Mouse (Mus musculus): ENCODE measurements at regions not wholly inside any gene's neighbourhood (a gene's known extent, or its start where the extent isn't known, plus 50 kb on each side); places are given as distances from the start of the nearest gene placed in this dataset.

DNA sequence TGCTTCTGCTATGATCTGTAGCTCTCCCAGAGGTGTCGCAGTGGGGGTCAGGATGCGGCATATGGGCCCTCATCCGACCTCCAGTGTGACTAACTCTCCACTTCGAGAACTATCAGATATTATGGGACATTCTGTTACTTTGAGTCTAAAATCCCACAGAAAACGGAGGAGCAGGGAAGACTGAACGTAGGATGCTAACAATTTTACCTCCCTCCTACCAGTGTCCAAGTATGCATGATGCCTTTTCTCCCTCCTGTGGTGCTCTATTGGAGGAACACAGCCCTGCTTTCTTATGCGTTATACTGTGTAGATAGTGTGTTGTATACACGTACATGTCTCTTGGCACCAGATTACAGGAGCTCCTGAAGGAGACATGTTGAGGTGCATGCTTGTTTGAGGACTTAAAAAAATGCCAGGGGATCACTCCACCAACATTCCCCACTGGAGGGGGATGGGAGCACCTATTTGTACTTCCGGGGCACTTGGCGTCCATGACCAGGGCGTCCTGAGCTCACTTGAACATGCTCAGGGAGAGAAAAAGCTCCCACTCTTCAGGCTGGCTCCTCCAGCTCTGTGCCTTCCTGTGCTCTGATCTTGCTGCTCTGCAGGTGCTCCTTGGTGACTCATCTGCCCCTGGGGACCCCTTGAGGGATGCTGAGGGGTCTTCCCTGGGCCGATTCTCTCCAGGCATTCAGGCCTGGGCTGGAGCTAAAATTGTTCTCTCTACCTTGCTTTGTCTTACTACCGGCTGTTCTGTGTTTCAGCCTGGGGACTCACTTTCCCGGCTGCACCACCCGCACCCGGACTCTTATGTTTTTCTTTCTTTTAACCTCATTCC lies 73.6 kb upstream of the Bod1 start:
- TF ChIP-seq POLR2A (IDR thresholded peaks at IDR 0.05; ENCODE audit: extremely low read depth, insufficient read depth, low read length) (no peak), CTCF (IDR thresholded peaks at IDR 0.05; ENCODE audit: extremely low read depth, insufficient read depth, low read length) (no peak)
- Histone ChIP-seq H3K4me1 (ENCODE audit: control insufficient read depth, insufficient read depth, low read length) (peaks cover 2% of the 10 kb centered on the region; the same call in 1 of the 2 replicates), H3K27ac (ENCODE audit: insufficient read depth, low read length) (0 out of 2 replicates have a peak overlapping the region, but pooled peaks have one; percentile 25), H3K4me3 (ENCODE audit: insufficient read depth, low read length) (no peak overlapping the region)

DNA sequence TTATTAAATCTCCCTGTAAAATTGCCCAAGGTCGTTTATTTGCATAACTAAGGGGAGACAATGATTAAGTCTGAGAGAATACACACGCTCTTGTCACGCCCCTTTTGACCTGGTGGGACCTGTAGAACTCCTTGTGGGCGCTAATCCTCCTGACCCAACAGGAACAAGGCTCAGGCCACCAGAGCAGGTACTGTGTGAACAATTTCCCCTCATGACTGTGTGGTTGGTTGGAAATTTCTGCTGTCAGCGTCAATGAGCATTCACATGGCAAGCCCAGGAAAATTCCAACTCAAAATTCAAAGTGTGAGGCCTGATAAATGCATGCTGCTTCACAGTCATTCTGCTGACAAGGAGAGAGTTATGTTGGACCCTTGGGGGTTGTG lies 74.2 kb upstream of the Bod1 start:
- Histone ChIP-seq H3K4me1 (ENCODE audit: control insufficient read depth, insufficient read depth, low read length) (peaks cover 2% of the 10 kb centered on the region; the same call in 1 of the 2 replicates), H3K4me3 (ENCODE audit: insufficient read depth, low read length) (no peak overlapping the region), H3K27ac (ENCODE audit: insufficient read depth, low read length) (no peak overlapping the region)
- TF ChIP-seq POLR2A (IDR thresholded peaks at IDR 0.05; ENCODE audit: extremely low read depth, insufficient read depth, low read length), result no peak
- no peak for TF ChIP-seq CTCF (IDR thresholded peaks at IDR 0.05; ENCODE audit: extremely low read depth, insufficient read depth, low read length)

DNA sequence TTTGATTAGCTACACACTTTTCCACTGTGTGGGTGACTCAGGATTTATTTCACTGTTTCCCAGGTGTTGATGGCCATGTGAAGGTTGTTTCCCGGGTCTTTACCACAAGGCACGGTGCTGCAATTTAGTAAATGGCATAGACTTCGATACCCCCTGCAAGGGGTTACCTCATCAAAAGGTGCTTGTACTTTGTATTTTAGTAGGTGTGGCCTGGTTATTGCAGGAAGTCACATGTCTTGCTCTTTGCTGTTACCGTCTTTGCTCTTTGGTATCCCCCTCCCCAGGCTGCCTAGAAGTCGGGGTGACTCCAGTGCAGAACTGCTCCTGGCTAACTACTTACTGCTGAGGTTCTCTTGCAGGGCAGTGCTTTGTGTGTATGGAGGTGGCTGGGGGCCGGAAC lies 74.8 kb upstream of the Bod1 start:
- H3K4me1 ChIP-seq (ENCODE audit: control insufficient read depth, insufficient read depth, low read length), result peaks cover 2% of the 10 kb centered on the region; the same call in 1 of the 2 replicates
- H3K4me3 ChIP-seq (ENCODE audit: insufficient read depth, low read length), result no peak overlapping the region
- H3K27ac ChIP-seq (ENCODE audit: insufficient read depth, low read length), result no peak overlapping the region
- TF ChIP-seq CTCF (IDR thresholded peaks at IDR 0.05; ENCODE audit: extremely low read depth, insufficient read depth, low read length) (no peak), POLR2A (IDR thresholded peaks at IDR 0.05; ENCODE audit: extremely low read depth, insufficient read depth, low read length) (no peak)

DNA sequence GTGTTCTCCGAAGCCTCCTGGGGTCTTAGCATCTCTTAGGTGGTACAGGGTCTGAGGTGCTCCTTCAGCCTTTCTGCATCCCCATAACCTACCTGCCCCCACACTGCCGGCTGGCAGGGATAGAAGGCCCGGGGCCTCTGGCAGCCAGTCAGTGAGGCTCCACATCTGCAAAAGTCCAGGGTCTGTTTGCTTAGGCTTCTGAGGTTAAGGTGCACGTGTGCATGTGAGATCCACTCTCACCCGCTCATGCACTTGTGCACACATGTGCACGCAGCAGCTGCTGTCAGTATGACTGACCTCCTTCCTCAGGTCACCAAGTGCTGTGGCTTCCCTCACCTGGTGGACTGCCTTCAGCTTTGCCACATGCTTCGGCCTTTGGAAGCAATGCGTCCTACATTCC lies 75.3 kb upstream of the Bod1 start:
- H3K4me1 ChIP-seq (ENCODE audit: control insufficient read depth, insufficient read depth, low read length), result peaks cover 2% of the 10 kb centered on the region; the same call in 1 of the 2 replicates
- no peak for TF ChIP-seq CTCF (IDR thresholded peaks at IDR 0.05; ENCODE audit: extremely low read depth, insufficient read depth, low read length)
- H3K4me3 ChIP-seq (ENCODE audit: insufficient read depth, low read length), result no peak overlapping the region
- no peak overlapping the region for H3K27ac ChIP-seq (ENCODE audit: insufficient read depth, low read length)

DNA sequence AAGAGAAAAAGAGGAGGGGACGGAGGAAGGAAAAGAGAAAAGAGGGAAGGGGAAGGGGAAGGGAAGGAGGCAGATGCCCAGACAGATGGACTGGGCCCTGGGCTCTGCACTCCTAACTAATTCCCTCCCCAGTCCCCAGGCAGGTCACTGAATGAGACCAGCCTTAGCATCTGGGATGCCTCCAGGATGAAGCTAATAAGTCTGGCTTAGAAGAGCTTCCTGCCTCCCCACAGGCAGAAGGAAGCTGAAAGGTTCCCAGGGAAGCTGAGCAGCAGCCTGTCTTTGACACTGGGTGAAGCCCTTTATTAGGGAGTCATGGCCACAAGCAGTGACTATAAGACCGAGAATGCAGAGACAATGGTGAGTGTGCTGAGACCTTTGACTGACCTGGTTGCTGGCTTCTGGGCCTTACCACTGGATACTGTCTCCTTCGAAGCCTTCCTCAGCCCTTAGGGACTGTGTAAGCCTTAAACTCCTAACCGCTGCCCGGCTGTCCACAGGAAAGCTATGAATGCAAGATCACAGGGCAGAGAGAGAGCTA lies 76.7 kb upstream of the Bod1 start:
- H3K27ac ChIP-seq (ENCODE audit: insufficient read depth, low read length), result no peak overlapping the region
- H3K4me3 ChIP-seq (ENCODE audit: insufficient read depth, low read length), result no peak overlapping the region
- peaks cover 2% of the 10 kb centered on the region; the same call in 1 of the 2 replicates for H3K4me1 ChIP-seq (ENCODE audit: control insufficient read depth, insufficient read depth, low read length)
- TF ChIP-seq POLR2A (IDR thresholded peaks at IDR 0.05; ENCODE audit: extremely low read depth, insufficient read depth, low read length) (no peak), CTCF (IDR thresholded peaks at IDR 0.05; ENCODE audit: extremely low read depth, insufficient read depth, low read length) (no peak)

DNA sequence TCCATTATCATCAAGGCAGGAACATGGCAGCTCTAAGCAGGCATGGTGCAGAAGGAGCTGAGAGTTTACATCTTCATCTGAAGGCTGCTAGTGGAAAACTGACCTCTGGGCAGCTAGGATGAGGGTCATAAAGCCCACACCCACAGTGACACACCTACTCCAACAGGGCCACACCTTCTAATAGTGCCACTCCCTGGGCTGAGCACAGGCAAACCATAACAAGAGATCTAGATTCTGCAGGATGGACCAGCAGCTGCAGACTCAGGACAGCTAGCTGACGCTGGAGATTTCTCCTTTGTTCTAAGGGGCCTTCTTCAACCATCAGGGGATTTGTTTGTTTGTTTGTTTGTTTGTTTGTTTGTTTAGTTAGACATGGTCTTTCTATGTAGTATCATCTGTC lies 79.6 kb upstream of the Bod1 start:
- TF ChIP-seq POLR2A (IDR thresholded peaks at IDR 0.05; ENCODE audit: extremely low read depth, insufficient read depth, low read length), result no peak
- TF ChIP-seq CTCF (IDR thresholded peaks at IDR 0.05; ENCODE audit: extremely low read depth, insufficient read depth, low read length), result no peak
- Histone ChIP-seq H3K4me3 (ENCODE audit: insufficient read depth, low read length) (no peak overlapping the region), H3K4me1 (ENCODE audit: control insufficient read depth, insufficient read depth, low read length) (peaks cover 12% of the 10 kb centered on the region), H3K27ac (ENCODE audit: insufficient read depth, low read length) (no peak overlapping the region)

DNA sequence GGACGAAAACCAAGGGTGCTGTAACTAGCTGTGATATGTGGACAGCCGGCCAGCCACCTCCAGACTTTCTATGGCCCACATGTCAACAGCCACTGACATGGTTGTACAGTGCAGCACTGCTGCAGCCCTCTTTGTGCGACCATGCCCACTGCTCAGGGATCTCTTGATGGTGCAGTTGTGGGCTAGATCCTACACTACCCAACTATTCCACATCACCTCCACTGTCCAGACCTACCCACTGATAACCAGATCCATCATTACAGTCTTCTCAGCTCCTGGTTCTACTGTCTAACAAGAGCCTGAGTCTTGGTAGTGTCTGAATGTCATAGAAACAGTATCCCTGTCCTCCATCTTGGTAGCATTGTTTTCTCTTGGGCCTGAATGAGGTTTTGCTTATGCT lies 81.5 kb upstream of the Bod1 start:
- H3K4me3 ChIP-seq (ENCODE audit: insufficient read depth, low read length), result no peak overlapping the region

DNA sequence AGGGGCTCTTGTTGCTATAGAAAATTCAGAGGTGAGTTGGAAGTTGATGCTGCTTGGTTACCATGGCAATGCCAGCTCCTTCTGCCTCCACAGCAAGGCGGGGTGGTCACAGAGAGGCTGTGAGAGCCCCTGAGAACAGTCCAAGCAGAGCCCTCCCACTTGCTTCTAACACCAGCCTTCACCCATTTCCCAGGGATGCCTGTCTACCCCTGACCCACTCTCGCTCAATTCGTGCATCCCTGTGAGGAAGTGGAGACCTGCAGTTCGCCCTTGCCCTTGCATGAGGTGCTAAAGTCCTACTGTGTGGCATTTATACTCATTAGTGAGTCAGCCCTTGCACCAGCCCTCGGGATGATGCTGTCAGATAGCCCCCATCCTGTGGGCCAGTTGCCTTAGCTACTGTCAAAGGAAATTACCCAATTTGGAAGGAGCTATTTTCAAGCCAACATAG lies 82.1 kb upstream of the Bod1 start:
- H3K27ac ChIP-seq (ENCODE audit: insufficient read depth, low read length), result peak overlapping the region; percentile 79
- H3K4me3 ChIP-seq (ENCODE audit: insufficient read depth, low read length), result no peak overlapping the region
- H3K4me1 ChIP-seq (ENCODE audit: control insufficient read depth, insufficient read depth, low read length), result peaks cover 12% of the 10 kb centered on the region
- no peak for TF ChIP-seq POLR2A (IDR thresholded peaks at IDR 0.05; ENCODE audit: extremely low read depth, insufficient read depth, low read length)
- no peak for TF ChIP-seq CTCF (IDR thresholded peaks at IDR 0.05; ENCODE audit: extremely low read depth, insufficient read depth, low read length)

More for the DNA sequence above, 81.5 kb upstream of the Bod1 start:
- Histone ChIP-seq H3K4me1 (ENCODE audit: control insufficient read depth, insufficient read depth, low read length) (peaks cover 12% of the 10 kb centered on the region), H3K27ac (ENCODE audit: insufficient read depth, low read length) (peak overlapping the region; percentile 79; the same call in 1 of the 2 replicates)
- TF ChIP-seq CTCF (IDR thresholded peaks at IDR 0.05; ENCODE audit: extremely low read depth, insufficient read depth, low read length) (no peak), POLR2A (IDR thresholded peaks at IDR 0.05; ENCODE audit: extremely low read depth, insufficient read depth, low read length) (no peak)

DNA sequence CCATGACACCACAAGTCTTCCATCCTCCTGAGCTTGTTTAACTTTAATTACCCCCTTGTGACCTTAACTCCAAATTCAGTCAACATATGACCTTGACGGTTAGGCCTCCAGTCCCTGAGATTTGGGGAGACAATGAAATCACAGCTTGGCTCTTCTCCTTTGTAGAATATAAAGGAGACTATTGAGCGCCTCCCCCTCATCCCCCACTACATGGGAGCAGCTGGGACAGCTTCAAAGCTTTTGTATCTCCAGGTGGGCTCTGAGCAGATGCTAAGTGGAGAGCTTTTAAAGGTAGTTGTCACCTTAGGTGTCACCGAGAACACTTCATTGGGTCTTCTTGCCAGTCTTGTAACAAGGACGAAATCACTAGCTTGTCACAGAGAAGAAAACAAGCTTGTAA lies 82.7 kb upstream of the Bod1 start:
- Histone ChIP-seq H3K27ac (ENCODE audit: insufficient read depth, low read length) (peak overlapping the region; percentile 70), H3K4me3 (ENCODE audit: insufficient read depth, low read length) (no peak overlapping the region), H3K4me1 (ENCODE audit: control insufficient read depth, insufficient read depth, low read length) (peaks cover 15% of the 10 kb centered on the region)
- TF ChIP-seq CTCF (IDR thresholded peaks at IDR 0.05; ENCODE audit: extremely low read depth, insufficient read depth, low read length), result no peak
- no peak for TF ChIP-seq POLR2A (IDR thresholded peaks at IDR 0.05; ENCODE audit: extremely low read depth, insufficient read depth, low read length)

DNA sequence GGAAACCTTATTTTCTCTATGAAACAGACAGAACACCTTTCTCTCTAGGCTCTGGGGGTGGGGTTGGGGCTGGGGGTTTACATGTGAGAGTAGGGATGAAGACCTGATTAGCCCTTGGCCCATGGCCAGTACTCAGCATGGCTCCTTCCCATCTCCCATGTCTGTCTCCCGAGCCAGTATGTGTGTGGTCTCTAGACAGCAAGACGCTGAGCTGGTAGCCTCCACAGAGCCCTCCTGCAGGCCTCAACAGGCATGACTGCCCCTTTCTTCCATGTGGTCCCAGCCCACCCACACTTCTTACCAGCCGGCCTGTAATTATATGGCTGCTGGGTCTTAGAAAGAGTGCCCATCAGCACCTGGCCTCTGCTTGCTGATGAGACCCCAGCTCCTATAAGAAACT lies 84.2 kb upstream of the Bod1 start:
- Histone ChIP-seq H3K27ac (ENCODE audit: insufficient read depth, low read length) (no peak overlapping the region), H3K4me3 (ENCODE audit: insufficient read depth, low read length) (no peak overlapping the region), H3K4me1 (ENCODE audit: control insufficient read depth, insufficient read depth, low read length) (peaks cover 23% of the 10 kb centered on the region)
- no peak for TF ChIP-seq CTCF (IDR thresholded peaks at IDR 0.05; ENCODE audit: extremely low read depth, insufficient read depth, low read length)
- no peak for TF ChIP-seq POLR2A (IDR thresholded peaks at IDR 0.05; ENCODE audit: extremely low read depth, insufficient read depth, low read length)
